Mouse (Mus musculus) CH12.LX (cell line): ENCODE results near the gene Agfg2.

Experiments used
- CHD2 ChIP-seq: IDR thresholded peaks from 2 replicates; pipeline ENCODE4 v1.6.1; 2011; ENCODE audit warnings: low read length, improper control_type of control experiment
- CTCF ChIP-seq, 2 experiments: IDR thresholded peaks in 1 of 2; conservative IDR thresholded peaks in 1 of 2; 2 replicates each; pipeline ENCODE4 v1.5.1; 2011 to 2012; ENCODE audit warnings: low read depth in 2 of 2, low read length in 2 of 2, improper control_type of control experiment in 1 of 2, inconsistent platforms in 1 of 2, mild to moderate bottlenecking in 1 of 2, moderate library complexity in 1 of 2
- EP300 ChIP-seq: IDR thresholded peaks from 2 replicates; pipeline ENCODE4 v1.6.1; 2011; ENCODE audit warnings: low read length, improper control_type of control experiment
- KAT2A ChIP-seq: IDR thresholded peaks from 2 replicates; pipeline ENCODE4 v1.6.1; 2012; ENCODE audit warnings: low read length, improper control_type of control experiment, inconsistent platforms; ENCODE audit not compliant: insufficient replicate concordance
- MAX ChIP-seq: IDR thresholded peaks from 2 replicates; pipeline ENCODE4 v1.6.1; 2011; ENCODE audit warnings: low read length, improper control_type of control experiment
- MEF2A ChIP-seq: IDR thresholded peaks from 2 replicates; pipeline ENCODE4 v1.6.1; 2014; ENCODE audit warnings: low read depth, mild to moderate bottlenecking, inconsistent platforms, low read length, improper control_type of control experiment, borderline replicate concordance
- POLR2A ChIP-seq: IDR thresholded peaks from 2 replicates; pipeline ENCODE4 v1.6.1; 2011; ENCODE audit warnings: low read depth, mild to moderate bottlenecking, improper control_type of control experiment, low read length
- TBP ChIP-seq: conservative IDR thresholded peaks from 2 replicates; pipeline ENCODE4 v1.6.1; 2011; ENCODE audit warnings: low read depth, low read length, improper control_type of control experiment

- TF ChIP-seq MEF2A, result no peak
- TF ChIP-seq EP300, result no peak
- TF ChIP-seq MAX, result no peak
- TF ChIP-seq POLR2A, result no peak
- no peak for TF ChIP-seq CHD2
- TF ChIP-seq CTCF (conservative IDR thresholded peaks at IDR 0.05 in 1 of 2, IDR thresholded peaks at IDR 0.05 in 1 of 2; ENCODE audit: low read depth in 2 of 2, low read length in 2 of 2), result no peak
- no peak for TF ChIP-seq TBP
- no peak for TF ChIP-seq KAT2A
These were observed 9.7 kb downstream of the Agfg2 start for GRCm38 (mm10) chr5:137674786-137675185.
